Mouse (Mus musculus) forebrain, embryonic 12.5 days (tissue): ENCODE data around the gene Gm20388. TPM values are rescaled to one million over a fixed set of nuclear protein-coding genes. Genes with fewer than 3 reads are reported as not detected.
A peak's percentile ranks its signal among the peaks of the same experiment; 100 is the strongest.

Experiments used
- ATAC-seq: fragments of 200-750 bp; cut with Nextera tagmentation; 2 replicates; pipeline ENCODE4 v1.8.0; 2017; ENCODE audit warnings: moderate TSS enrichment; ENCODE audit not compliant: low FRiP score
- H3K27ac ChIP-seq: fragments of 300-500 bp; sonication (generic); 2 replicates; pipeline ENCODE4 v1.5.1; 2016; ENCODE audit warnings: mild to moderate bottlenecking
- H3K27me3 ChIP-seq: fragments of 300-500 bp; sonication (generic); 2 replicates; pipeline ENCODE4 v1.6.1; 2016; ENCODE audit warnings: mild to moderate bottlenecking
- H3K36me3 ChIP-seq: fragments of 300-500 bp; sonication (generic); replicated peaks from 2 replicates; pipeline ENCODE4 v1.6.1; 2016; ENCODE audit warnings: mild to moderate bottlenecking
- H3K4me1 ChIP-seq: fragments of 300-500 bp; sonication (generic); 2 replicates; pipeline ENCODE4 v1.6.1; 2016
- H3K4me2 ChIP-seq: fragments of 300-500 bp; sonication (generic); 2 replicates; pipeline ENCODE4 v1.6.1; 2016; ENCODE audit warnings: mild to moderate bottlenecking, moderate library complexity
- H3K4me3 ChIP-seq: fragments of 300-500 bp; sonication (generic); replicated peaks from 2 replicates; pipeline ENCODE4 v1.5.1; 2016; ENCODE audit warnings: mild to moderate bottlenecking
- H3K9ac ChIP-seq: fragments of 300-500 bp; sonication (generic); 2 replicates; pipeline ENCODE4 v1.6.1; 2016; ENCODE audit warnings: mild to moderate bottlenecking
- H3K9me3 ChIP-seq: fragments of 300-500 bp; sonication (generic); 2 replicates; pipeline ENCODE4 v1.6.1; 2016
- WGBS: fragments of 180-500 bp; shearing (Covaris S2); methylation state at CpG from one replicate; pipeline ENCODE4 v1.1.7; 2016; 5-methylcytosine and 5-hydroxymethylcytosine counted together
- polyA plus RNA-seq: library from polyadenylated mRNA; unstranded; fragments of >200 nt; fragmentation: Nextera tagmentation; extraction: Ambion mirVana; gene quantifications from 2 replicates; pipeline ENCODE4 v1.2.1, GENCODE M21; 2016

Gene Gm20388
- polyA plus RNA-seq, 1 experiment from 2014 or later = not detected

DNA sequence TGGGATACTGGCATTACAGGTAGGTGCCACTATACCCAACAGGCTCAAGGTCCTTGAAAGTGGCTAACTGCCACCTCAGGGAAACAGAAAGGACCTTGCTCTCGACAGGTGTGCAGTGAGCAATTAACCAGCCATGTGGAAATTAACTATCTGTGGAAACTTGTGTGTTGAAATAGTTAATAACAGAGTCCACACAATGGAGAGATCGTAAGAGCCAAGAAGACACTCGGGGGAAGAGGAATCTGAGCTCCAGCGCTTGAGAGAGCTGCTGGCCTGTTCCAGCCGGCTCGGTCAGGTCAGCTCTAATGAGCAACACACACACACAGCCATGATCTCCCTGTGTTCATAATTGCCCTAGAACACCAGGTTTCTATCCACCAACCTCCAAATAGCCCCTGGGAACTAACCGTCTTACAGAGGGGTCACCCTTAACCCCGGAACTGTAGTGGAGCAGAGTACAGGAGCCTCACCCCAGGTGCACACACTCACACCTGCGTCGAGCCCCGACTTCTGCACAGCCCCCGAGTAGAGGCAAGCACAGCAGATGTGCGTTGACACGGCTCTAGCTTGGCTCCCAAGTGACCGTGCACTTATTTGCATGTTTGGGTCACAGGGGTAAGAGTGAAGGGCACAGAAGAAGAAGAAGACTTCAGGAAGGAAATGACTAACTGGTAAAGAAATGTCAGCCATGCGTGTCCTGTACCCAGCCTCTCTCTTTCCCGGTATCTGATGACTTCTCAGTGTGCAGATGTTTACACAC is 814.4 kb downstream of the Gm20388 start:
- H3K9me3 ChIP-seq = 0 out of 2 replicates have a peak, but pooled peaks cover 4% of the 10 kb centered on the region
- H3K9ac ChIP-seq = no peak overlapping the region
- no peak for ATAC-seq
- no peak overlapping the region for H3K27ac ChIP-seq
- 86% methylated on average over 17 of the region's 17 CpGs for WGBS
- H3K36me3 ChIP-seq = no peaks in the 10 kb centered on the region
- H3K4me3 ChIP-seq = no peak overlapping the region
- H3K4me1 ChIP-seq = 0 out of 2 replicates have a peak, but pooled peaks cover 3% of the 10 kb centered on the region
- no peak overlapping the region for H3K4me2 ChIP-seq
- no peaks in the 10 kb centered on the region for H3K27me3 ChIP-seq

- Histone ChIP-seq H3K36me3 (no peaks in the 10 kb centered on the region), H3K9me3 (0 out of 2 replicates have a peak, but pooled peaks cover 4% of the 10 kb centered on the region), H3K4me2 (no peak overlapping the region), H3K27ac (no peak overlapping the region), H3K9ac (no peak overlapping the region), H3K4me3 (no peak overlapping the region), H3K27me3 (no peaks in the 10 kb centered on the region), H3K4me1 (0 out of 2 replicates have a peak, but pooled peaks cover 3% of the 10 kb centered on the region)
- no peak for ATAC-seq
- WGBS = 92% methylated on average over 5 of the region's 5 CpGs
These were observed 814.9 kb downstream of the Gm20388 start for GRCm38 (mm10) chr8:120725576-120725950.

DNA sequence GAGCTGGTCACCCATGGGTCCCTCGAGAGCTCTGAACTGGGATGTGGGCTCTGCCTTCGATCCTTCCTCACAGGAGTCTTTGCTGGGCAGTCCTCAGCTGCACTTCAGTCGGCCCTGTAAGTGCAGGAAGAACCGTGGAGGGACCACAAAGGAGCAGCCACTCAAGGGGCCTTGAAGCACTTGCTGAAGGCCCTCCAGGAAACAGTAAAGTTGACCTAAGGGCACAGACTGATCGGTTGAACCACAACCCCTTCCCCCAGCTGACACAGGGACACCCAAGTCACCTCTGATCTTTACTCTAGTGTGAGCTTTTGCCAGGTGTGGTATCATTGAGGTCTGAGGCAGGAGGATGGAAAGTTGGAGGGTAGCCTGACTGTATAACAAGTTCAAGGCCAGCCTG is 815.4 kb downstream of the Gm20388 start:
- Histone ChIP-seq H3K27me3 (no peaks in the 10 kb centered on the region), H3K9me3 (0 out of 2 replicates have a peak, but pooled peaks cover 4% of the 10 kb centered on the region), H3K9ac (no peak overlapping the region), H3K36me3 (no peaks in the 10 kb centered on the region), H3K4me2 (no peak overlapping the region), H3K27ac (no peak overlapping the region), H3K4me1 (0 out of 2 replicates have a peak, but pooled peaks cover 3% of the 10 kb centered on the region), H3K4me3 (no peak overlapping the region)
- no peak for ATAC-seq
- 77% methylated on average over 5 of the region's 5 CpGs for WGBS

DNA sequence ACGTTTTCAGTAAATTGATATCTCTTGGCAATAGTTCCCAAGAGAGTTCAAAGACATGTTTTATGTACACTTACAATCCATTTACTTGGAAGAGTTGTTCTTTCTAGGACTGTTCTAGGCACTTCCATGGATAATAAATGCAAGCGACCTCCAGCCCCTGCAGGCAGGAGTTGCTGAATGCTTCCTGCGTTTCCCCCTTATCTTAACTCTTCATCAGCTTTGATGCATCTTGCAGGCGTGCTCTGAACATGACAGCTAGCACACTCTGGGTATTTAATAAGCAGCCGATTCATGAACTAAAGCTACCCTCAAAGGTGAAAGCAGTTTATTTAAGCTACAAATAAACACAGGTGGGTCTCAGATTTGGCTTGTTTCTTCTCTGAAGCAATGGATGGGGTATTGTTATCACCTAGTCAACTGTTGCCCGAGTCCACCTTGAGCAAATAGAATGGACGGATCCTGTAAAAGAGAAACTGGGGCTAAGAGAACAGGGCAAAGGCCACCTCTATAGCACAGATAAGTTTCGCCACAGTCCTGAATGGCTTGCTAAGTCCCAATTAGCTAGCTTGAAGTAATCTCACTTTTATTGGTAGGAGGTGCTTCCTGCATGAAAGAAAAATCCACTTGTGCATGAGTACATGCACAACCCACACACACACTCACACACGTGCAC is 818.0 kb downstream of the Gm20388 start:
- Histone ChIP-seq H3K36me3 (no peaks in the 10 kb centered on the region), H3K9ac (no peak overlapping the region), H3K4me3 (no peak overlapping the region), H3K9me3 (no peaks in the 10 kb centered on the region), H3K4me2 (no peak overlapping the region), H3K27ac (no peak overlapping the region), H3K4me1 (peaks cover 9% of the 10 kb centered on the region; the same call in 1 of the 2 replicates), H3K27me3 (peaks cover 20% of the 10 kb centered on the region)
- ATAC-seq = no peak
- 77% methylated on average over 9 of the region's 9 CpGs for WGBS

- ATAC-seq = no peak
- Histone ChIP-seq H3K36me3 (no peaks in the 10 kb centered on the region), H3K27ac (no peak overlapping the region), H3K27me3 (peaks cover 47% of the 10 kb centered on the region), H3K4me2 (peak overlapping the region; percentile 25), H3K9ac (no peak overlapping the region), H3K4me1 (peaks cover 14% of the 10 kb centered on the region), H3K9me3 (no peaks in the 10 kb centered on the region), H3K4me3 (no peak overlapping the region)
- WGBS = 41% methylated on average over 14 of the region's 14 CpGs
These were observed 820.9 kb downstream of the Gm20388 start for GRCm38 (mm10) chr8:120731582-120731981.

DNA sequence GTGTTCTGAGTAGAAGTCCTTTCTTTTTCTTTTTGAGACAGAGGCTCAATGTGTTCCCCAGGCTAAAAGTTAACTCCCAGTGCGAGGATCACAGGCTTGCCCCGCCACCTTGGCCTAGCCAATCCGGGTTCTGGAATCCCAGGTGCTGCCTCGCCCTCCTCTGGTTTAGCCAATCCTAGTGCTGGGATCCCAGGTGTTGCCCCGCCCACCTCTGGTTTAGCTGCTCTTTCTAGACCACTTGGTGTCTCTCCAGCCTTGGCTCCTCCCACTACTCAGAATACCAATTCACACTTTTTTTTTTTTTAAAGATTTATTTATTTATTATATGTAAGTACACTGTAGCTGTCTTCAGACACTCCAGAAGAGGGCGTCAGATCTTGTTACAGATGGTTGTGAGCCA is 821.4 kb downstream of the Gm20388 start:
- peaks cover 52% of the 10 kb centered on the region for H3K27me3 ChIP-seq
- 35% methylated on average over 5 of the region's 6 CpGs for WGBS

GRCm38 (mm10) chr8:120735770-120736481 is 825.3 kb downstream of the Gm20388 start, which contains the start of gene Irf8:
Gene Irf8, plus strand, starts transcription at chr8:120736358.
- H3K36me3 ChIP-seq = no peaks in the 10 kb centered on the region
- peak within 1 kb of the TSS; percentile 51 for H3K4me3 ChIP-seq
- H3K27ac ChIP-seq = no peak within 1 kb of the TSS
- H3K4me2 ChIP-seq = peak within 1 kb of the TSS; percentile 96
- H3K9me3 ChIP-seq = no peaks in the 10 kb centered on the region
- H3K9ac ChIP-seq = peak within 1 kb of the TSS; percentile 55
- peak; percentile 91 for ATAC-seq
- peaks cover 20% of the 10 kb centered on the region for H3K4me1 ChIP-seq
- WGBS = under 1% methylated on average over 59 of the region's 62 CpGs
- peaks cover 67% of the 10 kb centered on the region for H3K27me3 ChIP-seq

More for the DNA sequence above, 821.4 kb downstream of the Gm20388 start:
- Histone ChIP-seq H3K9me3 (no peaks in the 10 kb centered on the region), H3K4me3 (no peak overlapping the region), H3K4me2 (peak overlapping the region; percentile 25), H3K36me3 (no peaks in the 10 kb centered on the region), H3K4me1 (peaks cover 18% of the 10 kb centered on the region), H3K27ac (no peak overlapping the region), H3K9ac (no peak overlapping the region)
- no peak for ATAC-seq

DNA sequence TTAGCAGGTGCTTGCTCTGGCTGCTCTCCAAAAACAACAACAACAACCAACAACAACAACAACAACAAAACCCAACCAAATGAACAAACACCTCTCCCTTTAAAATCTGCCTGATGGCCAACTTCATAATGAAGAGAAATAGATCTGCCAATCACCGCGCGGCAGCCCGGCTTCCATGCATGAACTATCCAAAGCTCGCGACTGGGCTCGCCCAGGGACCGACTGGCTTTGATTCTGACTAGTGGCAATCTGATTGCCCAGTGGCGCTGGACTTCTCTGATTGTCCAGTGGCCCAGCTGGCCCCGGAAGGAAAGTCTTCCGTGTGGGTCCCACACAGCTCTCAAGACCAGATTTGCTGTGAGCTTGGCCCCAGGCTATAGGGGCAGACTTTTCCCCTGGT is 825.8 kb downstream of the Gm20388 start:
- Histone ChIP-seq H3K27ac (no peak overlapping the region), H3K9me3 (no peaks in the 10 kb centered on the region), H3K27me3 (peaks cover 64% of the 10 kb centered on the region), H3K4me2 (peak overlapping the region; percentile 96), H3K9ac (peak overlapping the region; percentile 55), H3K4me3 (peak overlapping the region; percentile 51), H3K4me1 (peaks cover 19% of the 10 kb centered on the region), H3K36me3 (no peaks in the 10 kb centered on the region)
- 0 out of 2 replicates have a peak, but pooled peaks have one; percentile 59 for ATAC-seq
- 2% methylated on average over 11 of the region's 11 CpGs for WGBS

- Histone ChIP-seq H3K4me1 (peaks cover 13% of the 10 kb centered on the region), H3K36me3 (no peaks in the 10 kb centered on the region), H3K9me3 (no peaks in the 10 kb centered on the region), H3K9ac (no peak overlapping the region), H3K27ac (no peak overlapping the region), H3K27me3 (peaks cover 60% of the 10 kb centered on the region), H3K4me3 (no peak overlapping the region), H3K4me2 (peak overlapping the region; percentile 96; the same call in 1 of the 2 replicates)
- ATAC-seq = no peak
- 61% methylated on average over 7 of the region's 7 CpGs for WGBS
These were observed 826.5 kb downstream of the Gm20388 start for GRCm38 (mm10) chr8:120737166-120737565.

DNA sequence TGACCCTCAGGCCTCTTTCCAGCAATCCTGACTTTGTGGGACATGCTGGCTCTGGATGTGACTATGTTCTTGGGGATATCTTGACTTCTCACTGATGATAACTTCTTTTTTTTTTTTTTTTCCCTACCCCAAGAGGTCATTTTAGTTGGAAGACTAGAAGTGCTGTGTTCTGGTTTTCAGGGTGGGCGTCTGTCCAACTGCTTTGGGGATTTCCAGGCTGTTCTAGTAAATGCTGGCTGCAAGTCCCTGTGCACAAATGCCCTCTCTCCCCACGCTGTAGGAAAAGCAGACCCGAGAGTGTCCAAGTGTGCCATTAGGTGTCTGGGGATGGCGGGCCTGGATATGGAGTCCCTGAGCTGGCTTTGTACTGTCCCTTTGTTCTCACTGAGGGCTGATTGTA is 828.1 kb downstream of the Gm20388 start:
- Histone ChIP-seq H3K27me3 (peaks cover 46% of the 10 kb centered on the region), H3K9me3 (no peaks in the 10 kb centered on the region), H3K4me1 (peaks cover 19% of the 10 kb centered on the region), H3K27ac (no peak overlapping the region), H3K4me2 (no peak overlapping the region), H3K4me3 (no peak overlapping the region), H3K36me3 (no peaks in the 10 kb centered on the region), H3K9ac (no peak overlapping the region)
- WGBS = 76% methylated on average over 4 of the region's 4 CpGs
- no peak for ATAC-seq

DNA sequence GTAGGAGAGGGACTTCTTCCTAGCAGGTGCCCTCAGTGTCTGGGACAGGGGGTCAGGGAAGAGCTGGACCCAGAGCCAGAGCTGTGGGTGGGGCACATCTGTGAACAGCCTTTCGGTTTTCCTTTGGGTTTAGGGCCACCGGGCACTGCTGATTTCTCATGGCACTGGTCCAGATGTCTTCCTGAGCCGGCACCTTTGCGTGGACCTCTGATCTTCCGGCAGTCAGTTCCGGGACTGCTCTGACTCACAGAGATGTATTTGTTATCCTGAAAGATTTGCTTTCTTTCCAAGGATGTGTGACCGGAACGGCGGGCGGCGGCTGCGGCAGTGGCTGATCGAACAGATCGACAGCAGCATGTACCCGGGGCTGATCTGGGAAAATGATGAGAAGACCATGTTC is 828.9 kb downstream of the Gm20388 start:
- H3K27ac ChIP-seq = no peak overlapping the region
- H3K9me3 ChIP-seq = no peaks in the 10 kb centered on the region
- H3K9ac ChIP-seq = no peak overlapping the region
- H3K36me3 ChIP-seq = no peaks in the 10 kb centered on the region
- 94% methylated on average over 15 of the region's 15 CpGs for WGBS
- ATAC-seq = no peak
- no peak overlapping the region for H3K4me2 ChIP-seq
- peaks cover 39% of the 10 kb centered on the region for H3K27me3 ChIP-seq
- peaks cover 23% of the 10 kb centered on the region for H3K4me1 ChIP-seq
- H3K4me3 ChIP-seq = no peak overlapping the region

- no peak overlapping the region for H3K9ac ChIP-seq
- peaks cover 28% of the 10 kb centered on the region for H3K27me3 ChIP-seq
- no peaks in the 10 kb centered on the region for H3K36me3 ChIP-seq
- no peak overlapping the region for H3K4me2 ChIP-seq
- 81% methylated on average over 2 of the region's 2 CpGs for WGBS
- ATAC-seq = no peak
- H3K27ac ChIP-seq = no peak overlapping the region
- no peak overlapping the region for H3K4me3 ChIP-seq
- no peaks in the 10 kb centered on the region for H3K9me3 ChIP-seq
- H3K4me1 ChIP-seq = peaks cover 20% of the 10 kb centered on the region
These were observed 829.9 kb downstream of the Gm20388 start for GRCm38 (mm10) chr8:120740579-120740978.
